Mouse (Mus musculus) midbrain, embryonic 11.5 days (tissue): ENCODE data around the gene Tmed1. TPM values are rescaled to one million over a fixed set of nuclear protein-coding genes. Genes with fewer than 3 reads are reported as not detected.
"Not testable (repeated sequence)": the region's sequence is repeated elsewhere in the genome, so short reads cannot be mapped to it uniquely, and the experiment has no call there.

Source experiments
- ATAC-seq: fragments of 200-750 bp; cut with Nextera tagmentation; 2 replicates; pipeline ENCODE4 v1.8.0; 2017; ENCODE audit warnings: moderate TSS enrichment, moderate library complexity; ENCODE audit not compliant: low FRiP score
- DNase-seq: peaks from one replicate; pipeline ENCODE4 v3.0.0; 2015; ENCODE audit warnings: low spot score; ENCODE audit errors: missing footprints
- H3K27ac ChIP-seq: fragments of 300-500 bp; sonication (generic); 2 replicates; pipeline ENCODE4 v1.5.1; 2014; ENCODE audit warnings: low read depth, low read length
- H3K27me3 ChIP-seq: fragments of 300-500 bp; sonication (generic); 2 replicates; pipeline ENCODE4 v1.6.1; 2014; ENCODE audit warnings: mild to moderate bottlenecking, low read length, moderate library complexity, mixed read lengths; ENCODE audit not compliant: control insufficient read depth, insufficient read depth
- H3K36me3 ChIP-seq: fragments of 300-500 bp; sonication (generic); 2 replicates; pipeline ENCODE4 v1.6.1; 2014; ENCODE audit warnings: mild to moderate bottlenecking, low read length, moderate library complexity, mixed read lengths; ENCODE audit not compliant: control insufficient read depth, insufficient read depth
- H3K4me1 ChIP-seq: fragments of 300-500 bp; sonication (generic); 2 replicates; pipeline ENCODE4 v1.6.1; 2014; ENCODE audit warnings: low read length; ENCODE audit not compliant: control insufficient read depth, insufficient read depth
- H3K4me2 ChIP-seq: fragments of 300-500 bp; sonication (generic); 2 replicates; pipeline ENCODE4 v1.6.1; 2014; ENCODE audit warnings: mild to moderate bottlenecking, moderate library complexity
- H3K4me3 ChIP-seq: fragments of 300-500 bp; sonication (generic); 2 replicates; pipeline ENCODE4 v1.5.1; 2014; ENCODE audit warnings: low read depth, low read length
- H3K9ac ChIP-seq: fragments of 300-500 bp; sonication (generic); 2 replicates; pipeline ENCODE4 v1.6.1; 2014; ENCODE audit warnings: low read length
- H3K9me3 ChIP-seq: fragments of 300-500 bp; sonication (generic); 2 replicates; pipeline ENCODE4 v1.6.1; 2016; ENCODE audit warnings: low read length; ENCODE audit not compliant: control insufficient read depth
- WGBS: fragments of 180-500 bp; shearing (Covaris S2); extraction: QIAGEN DNeasy Blood & Tissue Kit; methylation state at CpG from one replicate; pipeline ENCODE4 v1.1.7; 2014; 5-methylcytosine and 5-hydroxymethylcytosine counted together
- polyA plus RNA-seq: library from polyadenylated mRNA; unstranded; fragments of >200 nt; fragmentation: Nextera tagmentation; extraction: Ambion mirVana; gene quantifications from 2 replicates; pipeline ENCODE4 v1.2.1, GENCODE M21; 2014

Gene Tmed1
- polyA plus RNA-seq, 1 experiment from 2014 or later = 68.0 TPM

DNA sequence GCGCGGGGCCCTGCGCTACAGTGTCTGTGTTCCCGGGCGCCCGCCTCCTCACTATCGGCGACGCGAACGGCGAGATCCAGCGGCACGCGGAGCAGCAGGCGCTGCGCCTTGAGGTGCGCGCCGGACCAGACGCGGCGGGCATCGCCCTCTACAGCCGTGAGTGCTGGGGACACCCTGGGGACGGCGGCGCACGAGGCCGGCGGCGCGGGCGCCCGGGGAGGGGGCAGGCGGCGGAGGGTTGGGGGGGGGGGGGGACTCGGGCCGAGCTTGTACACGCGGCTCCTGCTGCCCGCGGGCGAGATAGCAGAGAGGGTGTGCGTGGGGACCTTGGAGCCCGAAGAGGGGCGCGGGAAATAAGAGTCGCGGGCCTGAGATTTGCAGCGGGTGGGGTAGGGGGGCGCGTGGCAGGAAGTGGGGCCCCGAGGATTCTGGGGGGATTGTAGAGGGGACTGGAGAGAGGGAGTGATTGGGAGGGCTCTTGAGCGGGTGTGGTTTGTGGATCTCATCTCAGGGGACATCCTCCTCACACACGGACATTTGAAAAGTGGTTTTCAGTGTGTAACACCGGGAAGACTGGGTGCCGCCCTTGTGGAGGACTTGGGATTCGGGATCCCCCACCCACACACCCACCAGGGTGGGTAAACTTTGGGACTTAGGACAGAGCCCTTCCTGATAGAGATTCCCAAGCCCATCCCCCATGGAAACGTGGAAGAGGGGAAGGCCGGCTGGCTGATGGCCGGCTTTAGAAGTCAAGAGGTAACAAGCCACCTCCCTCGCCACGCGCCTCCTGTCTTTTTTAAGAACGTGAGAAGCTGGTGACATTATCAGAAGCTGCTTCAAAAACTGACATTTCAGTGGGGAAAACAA is 37.3 kb upstream of the Tmed1 start:
- peak; percentile 43 for ATAC-seq
- Histone ChIP-seq H3K27me3 (no peaks in the 10 kb centered on the region), H3K4me3 (peak overlapping the region; percentile 80), H3K27ac (peak overlapping the region; percentile 96), H3K9me3 (no peaks in the 10 kb centered on the region), H3K4me2 (peak overlapping the region; percentile 68), H3K4me1 (peaks cover 10% of the 10 kb centered on the region), H3K9ac (peak overlapping the region; percentile 95), H3K36me3 (no peaks in the 10 kb centered on the region)
- peak; percentile 95 for DNase-seq
- whole genome bisulfite sequencing = under 1% methylated on average over 50 of the region's 66 CpGs

DNA sequence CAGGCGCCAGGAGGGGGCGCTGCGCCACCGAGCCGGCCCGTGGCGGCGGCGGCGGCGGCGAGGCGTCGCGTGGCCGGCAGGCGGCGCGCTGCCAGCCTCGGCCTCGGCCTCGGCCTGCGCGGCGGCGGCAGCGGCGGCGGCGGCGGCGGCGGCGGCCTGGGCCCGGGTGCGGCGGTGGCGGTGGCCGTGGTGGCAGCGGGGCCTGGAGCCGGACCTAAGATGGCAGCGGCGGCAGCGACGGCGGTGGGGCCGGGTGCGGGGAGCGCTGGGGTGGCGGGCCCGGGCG is 36.7 kb upstream of the Tmed1 start, which contains the start of gene Carm1:
TSS of gene Carm1 (plus strand) at position 106 of the 286 bp plus-strand sequence.
- Histone ChIP-seq H3K36me3 (no peaks in the 10 kb centered on the region), H3K4me1 (peaks cover 10% of the 10 kb centered on the region), H3K4me2 (peak within 1 kb of the TSS; percentile 68), H3K27ac (peak within 1 kb of the TSS; percentile 96), H3K9me3 (no peaks in the 10 kb centered on the region), H3K27me3 (no peaks in the 10 kb centered on the region), H3K4me3 (peak within 1 kb of the TSS; percentile 80), H3K9ac (peak within 1 kb of the TSS; percentile 95)
- DNase-seq = no peak
- peak; percentile 69 for ATAC-seq
- WGBS = 0% methylated on average over 29 of the region's 52 CpGs

DNA sequence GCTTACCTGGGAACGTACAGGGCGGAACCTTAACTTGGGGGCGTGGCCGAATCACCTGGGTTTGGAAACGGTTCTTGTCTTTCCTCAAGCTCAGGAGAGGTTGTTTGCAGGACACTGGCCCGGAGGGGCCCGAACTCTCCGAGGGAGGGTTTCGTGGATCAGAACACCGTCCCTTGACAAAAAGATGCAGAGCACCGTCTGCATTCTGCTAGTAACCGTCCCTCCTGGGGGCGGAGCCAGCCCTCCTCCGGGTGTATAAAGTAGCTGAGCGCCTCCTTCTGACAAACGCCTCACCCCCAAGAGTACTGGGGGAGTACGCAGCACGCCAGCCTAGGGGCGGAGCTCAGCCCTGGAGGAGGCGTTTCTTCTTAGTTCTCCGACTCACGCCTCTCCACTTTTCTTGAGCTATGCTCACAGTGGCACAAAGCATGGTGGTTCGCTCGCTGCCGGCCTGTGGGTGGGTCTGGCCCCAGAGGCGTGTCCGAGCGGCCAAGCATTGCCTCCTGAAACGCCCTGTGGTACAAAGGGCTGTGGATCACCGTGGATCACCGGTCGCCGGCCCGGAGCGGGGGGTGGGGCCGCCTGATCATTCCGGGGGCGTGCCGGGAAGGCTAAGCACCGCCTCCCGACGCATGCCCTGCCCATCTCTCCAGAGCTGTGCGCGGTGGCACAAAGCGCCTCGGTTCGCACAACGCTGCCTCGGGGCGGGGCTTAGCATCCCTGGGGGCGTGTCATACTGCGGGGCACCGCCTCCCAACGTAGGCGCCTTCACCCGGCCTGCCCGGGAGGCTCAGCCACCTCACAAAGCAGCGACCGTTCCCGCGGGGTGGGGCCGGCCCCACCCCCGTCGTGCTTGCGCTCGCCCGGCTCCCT is 36.1 kb upstream of the Tmed1 start:
- Histone ChIP-seq H3K27ac (peak overlapping the region; percentile 83), H3K36me3 (no peaks in the 10 kb centered on the region), H3K4me2 (peak overlapping the region; percentile 60), H3K9ac (peak overlapping the region; percentile 72), H3K4me3 (peak overlapping the region; percentile 80), H3K4me1 (peaks cover 10% of the 10 kb centered on the region), H3K27me3 (no peaks in the 10 kb centered on the region), H3K9me3 (no peaks in the 10 kb centered on the region)
- peak; percentile 100 for DNase-seq
- WGBS = under 1% methylated on average over 56 of the region's 67 CpGs
- peak; percentile 95 for ATAC-seq

- Histone ChIP-seq H3K36me3 (no peaks in the 10 kb centered on the region), H3K27me3 (no peaks in the 10 kb centered on the region), H3K9ac (peak overlapping the region; percentile 72), H3K4me2 (peak overlapping the region; percentile 60), H3K4me1 (peaks cover 10% of the 10 kb centered on the region), H3K4me3 (peak overlapping the region; percentile 80), H3K9me3 (no peaks in the 10 kb centered on the region), H3K27ac (peak overlapping the region; percentile 83)
- DNase-seq = no peak
- ATAC-seq = peak; percentile 43
- 1% methylated on average over 9 of the region's 9 CpGs for WGBS
Measured at GRCm38 (mm10) chr9:21545351-21545915, 35.4 kb upstream of the Tmed1 start.

DNA sequence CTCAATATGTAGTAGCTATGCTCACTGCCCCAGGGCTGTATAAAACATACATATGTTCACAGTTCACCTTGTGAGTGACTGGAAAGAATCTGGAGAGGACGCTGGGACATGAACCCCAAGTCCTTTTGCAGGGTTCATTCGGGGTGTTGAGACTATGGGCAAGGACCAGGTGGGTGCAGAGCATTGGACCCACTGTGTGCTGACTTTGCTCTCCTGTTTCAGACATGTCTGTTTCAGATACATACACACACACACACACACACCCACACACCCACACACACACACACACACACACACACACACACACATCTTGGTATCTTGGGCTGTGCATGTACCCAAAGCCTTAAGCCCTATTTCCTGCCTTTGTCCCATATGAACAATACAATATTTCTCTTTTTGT is 31.9 kb upstream of the Tmed1 start:
- H3K4me1 ChIP-seq, H3K9me3 ChIP-seq, H3K36me3 ChIP-seq, DNase-seq, ATAC-seq, H3K4me3 ChIP-seq, H3K27me3 ChIP-seq, H3K27ac ChIP-seq, H3K4me2 ChIP-seq, H3K9ac ChIP-seq: not testable (repeated sequence)
- WGBS = 94% methylated on average over 2 of the region's 2 CpGs

- Histone ChIP-seq H3K9me3 (no peaks in the 10 kb centered on the region), H3K36me3 (no peaks in the 10 kb centered on the region; the same call in 1 of the 2 replicates), H3K9ac (no peak overlapping the region), H3K27me3 (no peaks in the 10 kb centered on the region), H3K4me1 (no peaks in the 10 kb centered on the region; the same call in none of the 2 replicates), H3K4me3 (no peak overlapping the region), H3K27ac (no peak overlapping the region), H3K4me2 (no peak overlapping the region)
- peak; percentile 17 for DNase-seq
- no peak for ATAC-seq
- 80% methylated on average over 7 of the region's 7 CpGs for WGBS
Measured at GRCm38 (mm10) chr9:21539981-21540753, 30.1 kb upstream of the Tmed1 start.

GRCm38 (mm10) chr9:21537009-21537408 is 27.0 kb upstream of the Tmed1 start:
- no peak overlapping the region for H3K27ac ChIP-seq
- no peak overlapping the region for H3K4me2 ChIP-seq
- no peaks in the 10 kb centered on the region; the same call in 1 of the 2 replicates for H3K36me3 ChIP-seq
- no peaks in the 10 kb centered on the region for H3K4me1 ChIP-seq
- no peak overlapping the region for H3K4me3 ChIP-seq
- 82% methylated on average over 4 of the region's 4 CpGs for WGBS
- peak; percentile 81 for DNase-seq
- no peak for ATAC-seq
- H3K9me3 ChIP-seq = no peaks in the 10 kb centered on the region
- H3K27me3 ChIP-seq = no peaks in the 10 kb centered on the region
- H3K9ac ChIP-seq = no peak overlapping the region

DNA sequence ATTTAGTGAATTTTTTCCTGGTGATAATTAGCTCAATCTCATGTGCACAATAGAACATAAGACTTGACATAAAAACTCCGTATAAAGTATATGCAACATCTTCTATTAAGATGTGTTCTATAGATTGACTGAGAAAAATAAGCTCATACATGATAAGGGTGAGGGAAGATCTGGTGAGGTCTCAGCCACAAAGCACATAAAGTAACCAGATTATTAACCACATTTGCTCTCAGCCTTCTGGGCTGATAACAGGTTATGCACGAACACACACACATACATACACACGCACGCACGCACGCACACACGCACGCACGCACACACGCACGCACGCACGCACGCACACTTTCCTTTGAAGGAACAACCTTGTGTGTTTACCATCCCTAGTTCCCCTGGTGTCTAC is 26.4 kb upstream of the Tmed1 start:
- H3K4me2 ChIP-seq = no peak overlapping the region

More for the DNA sequence above, 26.4 kb upstream of the Tmed1 start:
- no peaks in the 10 kb centered on the region for H3K9me3 ChIP-seq
- DNase-seq = no peak
- H3K4me1 ChIP-seq = no peaks in the 10 kb centered on the region
- H3K36me3 ChIP-seq = no peaks in the 10 kb centered on the region; the same call in 1 of the 2 replicates
- WGBS = 93% methylated on average over 14 of the region's 14 CpGs
- no peak for ATAC-seq
- no peak overlapping the region for H3K9ac ChIP-seq
- no peak overlapping the region for H3K4me3 ChIP-seq
- no peak overlapping the region for H3K27ac ChIP-seq
- no peaks in the 10 kb centered on the region for H3K27me3 ChIP-seq
